Mouse (Mus musculus) hindbrain, embryonic 14.5 days (tissue): ENCODE data around the gene Enox1. TPM values are rescaled to one million over a fixed set of nuclear protein-coding genes. Genes with fewer than 3 reads are reported as not detected.

Source experiments
- ATAC-seq: fragments of 200-750 bp; cut with Nextera tagmentation; 2 replicates; pipeline ENCODE4 v1.8.0; 2017; ENCODE audit warnings: moderate number of reproducible peaks, mild to moderate bottlenecking, moderate TSS enrichment, moderate library complexity; ENCODE audit not compliant: low FRiP score
- DNase-seq: peaks from one replicate; pipeline ENCODE4 v3.0.0-alpha.2; 2015; ENCODE audit warnings: low spot score
- H3K27ac ChIP-seq: fragments of 300-500 bp; sonication (generic); 2 replicates; pipeline ENCODE4 v1.5.1; 2014; ENCODE audit warnings: mild to moderate bottlenecking, moderate library complexity
- H3K27me3 ChIP-seq: fragments of 300-500 bp; sonication (generic); 2 replicates; pipeline ENCODE4 v1.6.1; 2014; ENCODE audit warnings: mild to moderate bottlenecking, low read length, mixed read lengths; ENCODE audit not compliant: control insufficient read depth, insufficient read depth
- H3K36me3 ChIP-seq: fragments of 300-500 bp; sonication (generic); replicated peaks from 2 replicates; pipeline ENCODE4 v1.6.1; 2014; ENCODE audit not compliant: control insufficient read depth, insufficient read depth
- H3K4me1 ChIP-seq: fragments of 300-500 bp; sonication (generic); replicated peaks from 2 replicates; pipeline ENCODE4 v1.6.1; 2014; ENCODE audit warnings: antibody characterized with exemption, low read length, mixed read lengths; ENCODE audit not compliant: control insufficient read depth, insufficient read depth
- H3K4me2 ChIP-seq: fragments of 300-500 bp; sonication (generic); replicated peaks from 2 replicates; pipeline ENCODE4 v1.6.1; 2014; ENCODE audit warnings: mild to moderate bottlenecking, moderate library complexity
- H3K4me3 ChIP-seq: fragments of 300-500 bp; sonication (generic); replicated peaks from 2 replicates; pipeline ENCODE4 v1.5.1; 2014; ENCODE audit warnings: mild to moderate bottlenecking, low read length
- H3K9ac ChIP-seq: fragments of 300-500 bp; sonication (generic); 2 replicates; pipeline ENCODE4 v1.6.1; 2014
- H3K9me3 ChIP-seq: fragments of 300-500 bp; sonication (generic); 2 replicates; pipeline ENCODE4 v1.6.1; 2016; ENCODE audit warnings: low read length; ENCODE audit not compliant: control insufficient read depth
- WGBS: fragments of 180-500 bp; shearing (Covaris S2); extraction: QIAGEN DNeasy Blood & Tissue Kit; methylation state at CpG from one replicate; pipeline ENCODE4 v1.1.7; 2014; 5-methylcytosine and 5-hydroxymethylcytosine counted together
- polyA plus RNA-seq: library from polyadenylated mRNA; unstranded; fragments of >200 nt; fragmentation: Nextera tagmentation; extraction: Ambion mirVana; gene quantifications from 2 replicates; pipeline ENCODE4 v1.2.1, GENCODE M21; 2014

Gene Enox1
- polyA plus RNA-seq, 1 experiment from 2014 or later: 30.2 TPM

GRCm38 (mm10) chr14:77483076-77483475 lies 326.5 kb downstream of the Enox1 start:
- Histone ChIP-seq H3K9ac (no peak overlapping the region), H3K27me3 (no peaks in the 10 kb centered on the region), H3K4me3 (no peak overlapping the region), H3K36me3 (no peaks in the 10 kb centered on the region), H3K4me2 (no peak overlapping the region), H3K27ac (no peak overlapping the region), H3K9me3 (no peaks in the 10 kb centered on the region), H3K4me1 (0 out of 2 replicates have a peak, but pooled peaks cover 2% of the 10 kb centered on the region)
- ATAC-seq (no peak), DNase-seq (no peak)
- WGBS: 49% methylated on average over 15 of the region's 15 CpGs

- Histone ChIP-seq H3K4me2 (no peak overlapping the region), H3K4me1 (no peaks in the 10 kb centered on the region), H3K9ac (no peak overlapping the region), H3K9me3 (no peaks in the 10 kb centered on the region), H3K27ac (no peak overlapping the region), H3K27me3 (no peaks in the 10 kb centered on the region), H3K4me3 (no peak overlapping the region), H3K36me3 (no peaks in the 10 kb centered on the region)
- DNase-seq: no peak
- no peak for ATAC-seq
- 74% methylated on average over 8 of the region's 8 CpGs for WGBS
These were observed 328.4 kb downstream of the Enox1 start for GRCm38 (mm10) chr14:77484951-77485447.

- no peaks in the 10 kb centered on the region for H3K9me3 ChIP-seq
- ATAC-seq (no peak), DNase-seq (no peak)
- H3K27me3 ChIP-seq: no peaks in the 10 kb centered on the region
- WGBS: 96% methylated on average over 6 of the region's 6 CpGs
- H3K9ac ChIP-seq: no peak overlapping the region
- H3K4me2 ChIP-seq: no peak overlapping the region
- H3K36me3 ChIP-seq: no peaks in the 10 kb centered on the region
- no peak overlapping the region for H3K4me3 ChIP-seq
- no peaks in the 10 kb centered on the region for H3K4me1 ChIP-seq
- no peak overlapping the region for H3K27ac ChIP-seq
These were observed 334.1 kb downstream of the Enox1 start for GRCm38 (mm10) chr14:77490699-77491098.

- H3K4me3 ChIP-seq: no peak overlapping the region
- no peak overlapping the region for H3K4me2 ChIP-seq
- DNase-seq (no peak), ATAC-seq (no peak)
- H3K36me3 ChIP-seq: no peaks in the 10 kb centered on the region
- no peaks in the 10 kb centered on the region for H3K9me3 ChIP-seq
- 92% methylated on average over 2 of the region's 2 CpGs for WGBS
- no peaks in the 10 kb centered on the region for H3K27me3 ChIP-seq
- no peak overlapping the region for H3K9ac ChIP-seq
- no peaks in the 10 kb centered on the region for H3K4me1 ChIP-seq
- no peak overlapping the region for H3K27ac ChIP-seq
These were observed 335.2 kb downstream of the Enox1 start for GRCm38 (mm10) chr14:77491731-77492130.

- ATAC-seq (no peak), DNase-seq (no peak)
- no peak overlapping the region for H3K27ac ChIP-seq
- H3K4me2 ChIP-seq: no peak overlapping the region
- 0 out of 2 replicates have a peak, but pooled peaks cover 9% of the 10 kb centered on the region for H3K4me1 ChIP-seq
- no peaks in the 10 kb centered on the region for H3K36me3 ChIP-seq
- no peaks in the 10 kb centered on the region for H3K27me3 ChIP-seq
- WGBS: 49% methylated on average over 6 of the region's 6 CpGs
- H3K4me3 ChIP-seq: no peak overlapping the region
- H3K9ac ChIP-seq: no peak overlapping the region
- no peaks in the 10 kb centered on the region for H3K9me3 ChIP-seq
These were observed 343.5 kb downstream of the Enox1 start for GRCm38 (mm10) chr14:77499996-77500581.

- no peak overlapping the region for H3K4me3 ChIP-seq
- 0 out of 2 replicates have a peak, but pooled peaks cover 3% of the 10 kb centered on the region for H3K4me1 ChIP-seq
- no peaks in the 10 kb centered on the region for H3K9me3 ChIP-seq
- H3K36me3 ChIP-seq: peaks cover 12% of the 10 kb centered on the region
- no peak for DNase-seq
- WGBS: 77% methylated on average over 12 of the region's 12 CpGs
- no peak overlapping the region for H3K9ac ChIP-seq
- H3K4me2 ChIP-seq: no peak overlapping the region
- ATAC-seq: no peak
- H3K27me3 ChIP-seq: no peaks in the 10 kb centered on the region
- no peak overlapping the region for H3K27ac ChIP-seq
These were observed 348.0 kb downstream of the Enox1 start for GRCm38 (mm10) chr14:77504458-77505135.

GRCm38 (mm10) chr14:77506341-77506740 lies 349.8 kb downstream of the Enox1 start:
- no peak overlapping the region for H3K9ac ChIP-seq
- peaks cover 12% of the 10 kb centered on the region for H3K36me3 ChIP-seq
- no peaks in the 10 kb centered on the region for H3K9me3 ChIP-seq
- no peak overlapping the region for H3K4me2 ChIP-seq
- DNase-seq (no peak), ATAC-seq (no peak)
- H3K4me3 ChIP-seq: no peak overlapping the region
- WGBS: 62% methylated on average over 9 of the region's 9 CpGs
- H3K27ac ChIP-seq: no peak overlapping the region
- 0 out of 2 replicates have a peak, but pooled peaks cover 3% of the 10 kb centered on the region for H3K4me1 ChIP-seq
- no peaks in the 10 kb centered on the region for H3K27me3 ChIP-seq

- ATAC-seq: no peak
- whole genome bisulfite sequencing: 70% methylated on average over 12 of the region's 12 CpGs
- H3K4me3 ChIP-seq: no peak overlapping the region
- H3K4me2 ChIP-seq: no peak overlapping the region
- H3K36me3 ChIP-seq: peaks cover 12% of the 10 kb centered on the region
- 0 out of 2 replicates have a peak, but pooled peaks cover 3% of the 10 kb centered on the region for H3K4me1 ChIP-seq
- H3K9ac ChIP-seq: no peak overlapping the region
- H3K27ac ChIP-seq: no peak overlapping the region
- no peak for DNase-seq
- H3K9me3 ChIP-seq: peaks cover under 1% of the 10 kb centered on the region; the same call in 1 of the 2 replicates
- no peaks in the 10 kb centered on the region for H3K27me3 ChIP-seq
These were observed 351.5 kb downstream of the Enox1 start for GRCm38 (mm10) chr14:77508036-77508435.

GRCm38 (mm10) chr14:77509042-77509441 lies 352.5 kb downstream of the Enox1 start:
- ATAC-seq (no peak), DNase-seq (no peak)
- H3K9ac ChIP-seq: no peak overlapping the region
- H3K27me3 ChIP-seq: no peaks in the 10 kb centered on the region
- no peak overlapping the region for H3K4me2 ChIP-seq
- H3K36me3 ChIP-seq: peaks cover 12% of the 10 kb centered on the region
- H3K9me3 ChIP-seq: peaks cover 4% of the 10 kb centered on the region; the same call in 1 of the 2 replicates
- H3K4me1 ChIP-seq: 0 out of 2 replicates have a peak, but pooled peaks cover 3% of the 10 kb centered on the region
- no peak overlapping the region for H3K4me3 ChIP-seq
- no peak overlapping the region for H3K27ac ChIP-seq
- WGBS: 82% methylated on average over 6 of the region's 6 CpGs
